Mouse (Mus musculus): ENCODE measurements around the gene Gys1.
"Not testable (repeated sequence)": the region's sequence is repeated elsewhere in the genome, so short reads cannot be mapped to it uniquely, and the experiment has no call there.

DNA sequence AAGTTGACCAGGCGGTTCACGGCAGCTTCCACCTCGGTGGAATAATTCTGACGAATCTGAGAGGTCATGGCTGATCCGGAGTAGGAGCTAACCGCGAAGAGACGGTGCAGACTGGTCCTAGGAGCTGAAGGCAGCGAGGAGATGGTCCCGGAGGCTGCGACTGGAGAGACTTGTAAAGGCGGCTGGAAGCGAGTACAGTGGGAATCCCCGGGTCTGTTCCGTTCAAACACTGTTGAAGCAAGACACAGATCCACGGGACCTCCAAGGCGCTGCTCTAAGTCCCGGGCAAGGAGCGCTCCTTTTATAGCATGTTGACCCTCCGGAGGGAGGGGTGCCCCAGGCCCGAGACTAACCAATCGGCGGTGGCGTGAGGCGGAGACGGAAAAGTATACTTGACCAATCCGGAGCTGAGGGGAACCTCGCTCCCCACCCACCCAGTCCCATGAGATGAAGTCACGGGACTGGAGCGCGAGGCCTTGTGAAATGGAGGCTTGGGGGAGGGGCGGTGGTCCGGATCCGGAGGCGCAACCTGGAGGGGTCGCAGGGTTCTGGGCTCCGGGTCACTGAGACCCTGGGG, 25.0 kb downstream of the Gys1 start, which contains the start of gene Ftl1:
- TF ChIP-seq CTCF (IDR thresholded peaks at IDR 0.05; ENCODE audit: low read depth), result not testable (repeated sequence)
- peak; percentile 77 for TF ChIP-seq EP300 (optimal IDR thresholded peaks at IDR 0.05)

Data from stomach, postnatal 0 days (tissue).